Mouse (Mus musculus) limb, embryonic 11.5 days (tissue): ENCODE measurements around the gene Ybx2. TPM values are rescaled to one million over a fixed set of nuclear protein-coding genes. Genes with fewer than 3 reads are reported as not detected.
A peak's percentile ranks its signal among the peaks of the same experiment; 100 is the strongest.
"Not testable (repeated sequence)": the region's sequence is repeated elsewhere in the genome, so short reads cannot be mapped to it uniquely, and the experiment has no call there.

Experiments
- ATAC-seq: fragments of 200-750 bp; cut with Nextera tagmentation; 2 replicates; pipeline ENCODE4 v1.8.0; 2017; ENCODE audit warnings: low read depth; ENCODE audit not compliant: insufficient number of reproducible peaks, low FRiP score, low TSS enrichment
- DNase-seq: peaks from one replicate; pipeline ENCODE4 v3.0.0-alpha.2; 2015; ENCODE audit warnings: low spot score
- H3K27ac ChIP-seq: fragments of 300-500 bp; sonication (generic); replicated peaks from 2 replicates; pipeline ENCODE4 v1.5.1; 2014; ENCODE audit warnings: low read depth, mild to moderate bottlenecking, low read length
- H3K27me3 ChIP-seq: fragments of 300-500 bp; sonication (generic); 2 replicates; pipeline ENCODE4 v1.6.1; 2014; ENCODE audit warnings: mild to moderate bottlenecking, low read length, mixed read lengths; ENCODE audit not compliant: control insufficient read depth, insufficient read depth
- H3K36me3 ChIP-seq: fragments of 300-500 bp; sonication (generic); 2 replicates; pipeline ENCODE4 v1.6.1; 2014; ENCODE audit warnings: mild to moderate bottlenecking, low read length, moderate library complexity, mixed read lengths; ENCODE audit not compliant: control insufficient read depth, insufficient read depth
- H3K4me1 ChIP-seq: fragments of 300-500 bp; sonication (generic); 2 replicates; pipeline ENCODE4 v1.6.1; 2014; ENCODE audit warnings: low read length, mixed read lengths; ENCODE audit not compliant: control insufficient read depth, insufficient read depth
- H3K4me2 ChIP-seq: fragments of 300-500 bp; sonication (generic); 2 replicates; pipeline ENCODE4 v1.6.1; 2014; ENCODE audit warnings: low read depth, mild to moderate bottlenecking, moderate library complexity; ENCODE audit not compliant: severe bottlenecking
- H3K4me3 ChIP-seq: fragments of 300-500 bp; sonication (generic); 2 replicates; pipeline ENCODE4 v1.5.1; 2014; ENCODE audit warnings: low read depth, low read length
- H3K9ac ChIP-seq: fragments of 300-500 bp; sonication (generic); 2 replicates; pipeline ENCODE4 v1.6.1; 2014; ENCODE audit warnings: mild to moderate bottlenecking, low read length
- H3K9me3 ChIP-seq: fragments of 300-500 bp; sonication (generic); 2 replicates; pipeline ENCODE4 v1.6.1; 2016; ENCODE audit warnings: low read length; ENCODE audit not compliant: control insufficient read depth
- WGBS: fragments of 180-500 bp; shearing (Covaris S2); extraction: QIAGEN DNeasy Blood & Tissue Kit; methylation state at CpG from one replicate; pipeline ENCODE4 v1.1.7; 2014; 5-methylcytosine and 5-hydroxymethylcytosine counted together
- polyA plus RNA-seq: library from polyadenylated mRNA; unstranded; fragments of >200 nt; fragmentation: Nextera tagmentation; extraction: Ambion mirVana; gene quantifications from 2 replicates; pipeline ENCODE4 v1.2.1, GENCODE M21; 2014

Ybx2 gene
- polyA plus RNA-seq, 1 experiment from 2014 or later: 11.3 TPM

DNA sequence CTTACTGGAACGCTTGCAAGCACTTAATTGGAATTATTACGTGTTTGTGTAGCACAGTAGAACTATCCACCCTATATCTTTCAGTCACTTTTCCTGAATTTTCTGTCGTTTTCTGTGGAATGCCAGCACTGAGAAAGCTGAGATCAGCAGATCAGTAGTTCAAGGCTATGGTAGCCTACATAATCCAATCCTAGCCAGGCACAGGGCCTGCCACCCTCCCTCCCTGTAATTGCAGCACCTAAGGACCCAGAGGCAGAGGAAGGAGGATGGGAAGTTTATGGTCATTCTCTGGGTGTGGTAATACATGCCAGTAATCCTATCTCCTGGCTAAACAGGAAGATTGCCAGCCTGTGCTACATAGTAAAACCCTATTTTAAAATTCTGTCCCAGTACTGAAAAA is 12.8 kb upstream of the Ybx2 start:
- H3K4me2 ChIP-seq: no peak overlapping the region
- no peaks in the 10 kb centered on the region for H3K9me3 ChIP-seq
- H3K36me3 ChIP-seq: peaks cover 8% of the 10 kb centered on the region; the same call in 1 of the 2 replicates
- 69% methylated on average over 3 of the region's 3 CpGs for WGBS
- H3K4me3 ChIP-seq: no peak overlapping the region
- ATAC-seq (no peak), DNase-seq (no peak)
- peaks cover 5% of the 10 kb centered on the region for H3K4me1 ChIP-seq
- H3K27me3 ChIP-seq: no peaks in the 10 kb centered on the region
- H3K9ac ChIP-seq: no peak overlapping the region
- no peak overlapping the region for H3K27ac ChIP-seq

DNA sequence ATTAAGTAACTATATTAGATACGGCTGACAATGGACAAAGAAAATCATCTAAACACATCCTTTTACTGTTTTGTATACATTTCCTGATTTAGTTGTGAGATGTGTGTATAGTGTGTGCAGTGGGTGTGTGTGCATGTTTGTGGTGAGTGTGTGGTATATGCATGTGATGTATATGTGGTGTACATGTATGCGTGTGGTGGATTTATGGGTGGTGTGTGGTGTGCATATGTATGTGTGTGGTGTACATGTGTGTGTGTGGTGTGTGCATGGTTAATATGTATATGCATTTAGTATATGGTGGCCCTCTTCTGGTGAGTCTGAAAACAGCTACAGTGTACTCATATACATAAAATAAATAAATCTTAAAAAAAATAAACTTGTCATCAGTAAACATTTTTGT is 8.1 kb upstream of the Ybx2 start:
- ATAC-seq: no peak
- H3K4me3 ChIP-seq: no peak overlapping the region
- no peak overlapping the region for H3K9ac ChIP-seq

DNA sequence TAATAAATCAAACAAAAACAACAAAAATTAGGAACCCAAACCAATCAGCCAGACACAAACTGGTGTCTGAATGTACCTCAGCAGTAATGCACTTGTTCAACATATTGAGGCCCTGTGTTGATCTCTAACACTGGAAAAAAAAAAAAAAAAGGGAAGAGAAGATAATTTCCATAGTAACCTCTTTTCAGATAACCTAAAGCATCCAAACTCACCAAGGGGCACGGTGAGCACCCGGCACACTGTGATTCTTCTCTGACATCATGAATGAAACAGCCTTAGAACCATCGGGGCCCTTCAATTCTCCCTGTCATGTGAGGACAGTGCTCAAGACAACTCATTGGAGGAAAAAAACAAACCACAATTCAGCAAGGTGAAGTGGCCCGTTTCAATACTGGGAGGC is 5.9 kb upstream of the Ybx2 start:
- Histone ChIP-seq H3K4me1 (no peaks in the 10 kb centered on the region), H3K27me3 (no peaks in the 10 kb centered on the region), H3K4me2 (no peak overlapping the region), H3K27ac (no peak overlapping the region), H3K36me3 (no peaks in the 10 kb centered on the region), H3K4me3 (no peak overlapping the region), H3K9me3 (no peaks in the 10 kb centered on the region), H3K9ac (no peak overlapping the region)
- ATAC-seq: no peak
- 86% methylated on average over 4 of the region's 4 CpGs for whole genome bisulfite sequencing
- no peak for DNase-seq

More for the DNA sequence above, 8.1 kb upstream of the Ybx2 start:
- Histone ChIP-seq H3K4me1 (no peaks in the 10 kb centered on the region), H3K27me3 (no peaks in the 10 kb centered on the region), H3K27ac (no peak overlapping the region), H3K36me3 (no peaks in the 10 kb centered on the region), H3K4me2 (no peak overlapping the region), H3K9me3 (no peaks in the 10 kb centered on the region)
- no peak for DNase-seq
- WGBS: 96% methylated on average over 2 of the region's 2 CpGs

DNA sequence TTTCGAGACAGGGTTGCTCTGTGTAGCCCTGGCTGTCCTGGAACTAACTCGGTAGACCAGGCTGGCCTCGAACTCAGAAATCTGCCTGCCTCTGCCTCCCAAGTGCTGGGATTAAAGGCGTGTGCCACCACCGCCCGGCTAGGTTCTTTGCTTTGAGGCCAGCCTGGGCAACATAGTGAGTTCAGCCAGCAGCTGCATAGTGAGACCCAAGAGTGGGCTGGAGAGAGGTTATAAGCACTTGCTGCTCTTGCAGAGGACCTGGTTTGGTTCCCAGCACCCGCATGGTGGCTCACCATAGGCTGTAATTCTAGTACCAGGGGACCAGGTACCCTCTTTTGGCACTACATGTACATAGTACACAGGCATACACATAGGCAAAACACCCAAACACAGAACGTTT is 5.4 kb upstream of the Ybx2 start:
- H3K4me1 ChIP-seq, ATAC-seq, H3K4me3 ChIP-seq, H3K4me2 ChIP-seq, DNase-seq, H3K9me3 ChIP-seq, H3K27ac ChIP-seq, H3K36me3 ChIP-seq, H3K9ac ChIP-seq, H3K27me3 ChIP-seq: not testable (repeated sequence)
- WGBS: 89% methylated on average over 8 of the region's 8 CpGs

DNA sequence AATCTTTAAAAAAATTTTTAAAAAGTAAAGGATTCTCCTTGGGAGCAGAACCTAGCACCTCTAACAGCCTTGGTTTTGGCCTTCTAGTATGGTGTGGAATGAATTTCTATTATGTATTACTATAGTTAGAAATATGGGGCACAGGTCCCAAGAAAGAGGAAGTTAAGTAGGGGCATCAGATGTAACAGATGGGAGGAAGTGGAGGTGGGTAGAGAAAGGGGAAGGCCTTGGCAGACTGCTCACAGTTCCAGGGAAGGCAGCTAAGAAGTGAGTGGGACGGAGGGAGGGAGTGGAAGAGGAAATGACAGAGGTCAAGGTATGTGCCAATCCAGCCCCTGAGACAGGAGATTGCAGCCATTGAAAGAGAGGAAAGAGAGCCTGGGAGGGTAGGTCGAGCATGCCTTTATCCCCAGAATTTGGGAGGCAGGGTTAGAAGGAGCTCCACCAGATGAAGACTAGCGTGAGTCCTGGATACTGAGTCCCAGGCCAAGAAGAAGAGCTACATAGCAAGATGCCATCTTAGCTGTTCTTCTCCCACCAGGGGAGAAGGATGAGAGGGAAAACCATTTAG is 4.5 kb upstream of the Ybx2 start:
- Histone ChIP-seq H3K27me3 (no peaks in the 10 kb centered on the region), H3K4me2 (no peak overlapping the region), H3K9me3 (no peaks in the 10 kb centered on the region), H3K27ac (no peak overlapping the region), H3K4me3 (no peak overlapping the region), H3K36me3 (no peaks in the 10 kb centered on the region), H3K4me1 (peaks cover 9% of the 10 kb centered on the region; the same call in 1 of the 2 replicates), H3K9ac (no peak overlapping the region)
- 77% methylated on average over 3 of the region's 3 CpGs for WGBS
- DNase-seq: no peak
- ATAC-seq: no peak

DNA sequence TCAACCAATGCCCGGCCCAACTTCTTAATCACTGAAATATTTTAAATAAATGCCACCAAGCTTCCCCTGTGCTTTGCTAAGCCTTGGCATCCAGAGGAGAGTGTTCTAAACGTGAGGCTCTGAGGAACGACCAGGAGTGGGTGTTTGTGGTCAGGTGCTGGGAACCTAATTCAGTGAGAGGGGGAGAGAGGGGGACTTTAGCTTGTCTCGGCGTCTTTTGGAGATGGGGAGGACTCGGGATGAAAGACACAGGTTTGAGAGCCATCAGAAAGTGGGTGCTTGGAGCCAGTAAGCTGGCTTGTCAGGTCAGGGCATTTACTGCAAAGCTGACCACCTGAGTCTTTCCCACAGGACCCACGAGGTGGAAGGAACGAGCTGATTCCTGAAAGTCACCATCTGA is 3.8 kb upstream of the Ybx2 start:
- H3K36me3 ChIP-seq: no peaks in the 10 kb centered on the region
- no peak for DNase-seq
- H3K4me2 ChIP-seq: no peak overlapping the region
- no peak overlapping the region for H3K27ac ChIP-seq
- H3K9ac ChIP-seq: no peak overlapping the region
- no peak for ATAC-seq
- H3K9me3 ChIP-seq: no peaks in the 10 kb centered on the region
- peaks cover 1% of the 10 kb centered on the region; the same call in 1 of the 2 replicates for H3K27me3 ChIP-seq
- 77% methylated on average over 8 of the region's 8 CpGs for WGBS
- H3K4me1 ChIP-seq: peaks cover 16% of the 10 kb centered on the region
- H3K4me3 ChIP-seq: no peak overlapping the region

DNA sequence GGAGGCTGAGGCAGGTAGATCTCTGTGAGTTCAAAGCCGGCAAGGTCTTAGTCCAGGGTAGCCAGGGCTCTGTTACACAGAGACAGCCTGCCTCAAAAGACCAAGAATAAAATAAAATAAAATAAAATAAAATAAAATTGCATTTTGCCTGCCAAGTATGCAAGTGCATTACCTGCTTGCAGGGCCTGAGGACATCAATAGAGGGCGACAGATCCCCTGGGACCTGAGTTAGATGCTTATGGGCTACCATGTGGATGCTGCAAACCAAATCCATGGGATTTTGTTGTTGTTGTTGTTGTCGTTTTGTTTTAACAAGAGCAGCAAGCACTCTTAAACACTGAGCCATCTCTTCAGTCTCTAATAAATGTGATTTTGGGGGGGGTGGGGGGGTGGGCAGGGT is 3.3 kb upstream of the Ybx2 start:
- Histone ChIP-seq H3K4me1 (peaks cover 20% of the 10 kb centered on the region), H3K9ac (no peak overlapping the region), H3K36me3 (no peaks in the 10 kb centered on the region), H3K27ac (no peak overlapping the region), H3K27me3 (peaks cover 4% of the 10 kb centered on the region; the same call in 1 of the 2 replicates), H3K4me3 (no peak overlapping the region), H3K4me2 (no peak overlapping the region), H3K9me3 (no peaks in the 10 kb centered on the region)
- DNase-seq (no peak), ATAC-seq (no peak)
- 37% methylated on average over 3 of the region's 3 CpGs for WGBS

DNA sequence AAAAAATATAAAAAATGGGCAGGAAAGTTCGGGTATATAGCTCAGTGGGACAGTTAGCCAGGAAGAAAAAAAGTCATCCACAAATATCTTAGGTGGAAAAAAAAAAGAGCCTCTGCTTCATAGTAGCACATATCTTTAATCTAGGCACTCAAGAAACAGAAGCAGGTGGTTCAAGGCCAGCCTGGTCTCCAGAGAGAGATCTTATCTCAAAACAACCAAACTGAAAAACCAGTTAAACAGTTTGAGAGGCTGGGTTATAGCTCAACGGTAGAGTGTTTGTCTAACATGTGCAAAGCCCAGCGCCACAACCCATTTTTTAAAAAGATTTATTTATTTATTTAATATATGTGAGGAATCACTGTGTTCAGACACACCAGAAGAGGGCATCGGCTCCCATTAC is 2.5 kb upstream of the Ybx2 start:
- no peak overlapping the region for H3K9ac ChIP-seq
- peaks cover 8% of the 10 kb centered on the region for H3K27me3 ChIP-seq
- H3K4me2 ChIP-seq: no peak overlapping the region
- ATAC-seq (no peak), DNase-seq (no peak)
- 82% methylated on average over 4 of the region's 4 CpGs for WGBS
- no peaks in the 10 kb centered on the region for H3K36me3 ChIP-seq
- H3K4me1 ChIP-seq: peaks cover 22% of the 10 kb centered on the region
- H3K27ac ChIP-seq: no peak overlapping the region
- no peak overlapping the region for H3K4me3 ChIP-seq
- no peaks in the 10 kb centered on the region for H3K9me3 ChIP-seq

DNA sequence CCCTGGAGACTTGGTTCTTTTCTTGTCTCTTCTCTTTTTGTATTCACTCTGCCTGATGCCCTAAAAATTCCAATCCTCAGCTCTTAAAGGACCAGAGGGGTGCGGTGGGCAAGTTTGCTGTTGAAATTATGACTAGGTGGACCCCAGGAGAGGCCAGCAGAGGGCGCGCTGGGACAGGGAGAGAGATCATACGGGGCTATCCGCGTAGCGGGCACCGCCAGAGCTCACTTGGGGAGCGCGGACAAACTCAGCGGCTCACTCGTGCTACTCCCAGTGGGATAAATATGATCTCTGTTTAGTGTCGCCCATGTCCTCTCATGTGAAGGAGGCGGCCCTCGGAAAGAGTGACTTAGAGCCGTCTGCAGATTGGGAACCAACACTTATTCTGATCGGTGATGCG is 1.4 kb upstream of the Ybx2 start:
- H3K36me3 ChIP-seq: no peaks in the 10 kb centered on the region
- peak overlapping the region; percentile 27; the same call in 1 of the 2 replicates for H3K9ac ChIP-seq
- H3K4me3 ChIP-seq: peak overlapping the region; percentile 3; the same call in 1 of the 2 replicates
- under 1% methylated on average over 18 of the region's 18 CpGs for WGBS
- ATAC-seq (no peak), DNase-seq (peak; percentile 99)
- peaks cover 30% of the 10 kb centered on the region for H3K4me1 ChIP-seq
- peaks cover 8% of the 10 kb centered on the region for H3K27me3 ChIP-seq
- H3K9me3 ChIP-seq: no peaks in the 10 kb centered on the region
- peak overlapping the region; percentile 34 for H3K4me2 ChIP-seq
- H3K27ac ChIP-seq: no peak overlapping the region
